Mouse (Mus musculus) hindbrain, embryonic 16.5 days (tissue): Measurements from ENCODE around the gene Gm5105. TPM values are rescaled to one million over a fixed set of nuclear protein-coding genes. Genes with fewer than 3 reads are reported as not detected.

Experiments
- ATAC-seq: fragments of 200-750 bp; cut with Nextera tagmentation; 2 replicates; pipeline ENCODE4 v1.8.0; 2017; ENCODE audit warnings: moderate TSS enrichment, moderate library complexity
- H3K27ac ChIP-seq: fragments of 300-500 bp; sonication (generic); 2 replicates; pipeline ENCODE4 v1.5.1; 2014; ENCODE audit warnings: low read depth, mild to moderate bottlenecking, control low read depth, low read length, moderate library complexity
- H3K27me3 ChIP-seq: fragments of 300-500 bp; sonication (generic); replicated peaks from 2 replicates; pipeline ENCODE4 v1.6.1; 2014; ENCODE audit warnings: low read length; ENCODE audit not compliant: control insufficient read depth, insufficient read depth
- H3K36me3 ChIP-seq: fragments of 300-500 bp; sonication (generic); 2 replicates; pipeline ENCODE4 v1.6.1; 2014; ENCODE audit warnings: mild to moderate bottlenecking, low read length, moderate library complexity, mixed read lengths; ENCODE audit not compliant: control insufficient read depth, insufficient read depth
- H3K4me1 ChIP-seq: fragments of 300-500 bp; sonication (generic); 2 replicates; pipeline ENCODE4 v1.6.1; 2014; ENCODE audit warnings: low read depth, low read length; ENCODE audit not compliant: control insufficient read depth, insufficient read depth
- H3K4me2 ChIP-seq: fragments of 300-500 bp; sonication (generic); 2 replicates; pipeline ENCODE4 v1.6.1; 2014; ENCODE audit warnings: mild to moderate bottlenecking, low read length, control low read depth, moderate library complexity
- H3K4me3 ChIP-seq: fragments of 300-500 bp; sonication (generic); 2 replicates; pipeline ENCODE4 v1.5.1; 2014; ENCODE audit warnings: mild to moderate bottlenecking, low read length, control low read depth, moderate library complexity
- H3K9ac ChIP-seq: fragments of 300-500 bp; sonication (generic); 2 replicates; pipeline ENCODE4 v1.6.1; 2014; ENCODE audit warnings: low read depth, mild to moderate bottlenecking, control low read depth, low read length, moderate library complexity
- H3K9me3 ChIP-seq: fragments of 300-500 bp; sonication (generic); 2 replicates; pipeline ENCODE4 v1.6.1; 2014; ENCODE audit warnings: mild to moderate bottlenecking, low read length, moderate library complexity; ENCODE audit not compliant: control insufficient read depth
- WGBS: fragments of 180-500 bp; shearing (Covaris S2); extraction: QIAGEN DNeasy Blood & Tissue Kit; methylation state at CpG from one replicate; pipeline ENCODE4 v1.1.7; 2014; 5-methylcytosine and 5-hydroxymethylcytosine counted together
- polyA plus RNA-seq: library from polyadenylated mRNA; unstranded; fragments of >200 nt; fragmentation: Nextera tagmentation; extraction: Ambion mirVana; gene quantifications from 2 replicates; pipeline ENCODE4 v1.2.1, GENCODE M21; 2015

Gm5105 gene
- polyA plus RNA-seq, 1 experiment from 2014 or later, result 0.20 TPM

- WGBS, result 92% methylated on average over 8 of the region's 8 CpGs
- no peak for ATAC-seq
These were observed 67.0 kb downstream of the Gm5105 start for GRCm38 (mm10) chr3:138000062-138000723.

DNA sequence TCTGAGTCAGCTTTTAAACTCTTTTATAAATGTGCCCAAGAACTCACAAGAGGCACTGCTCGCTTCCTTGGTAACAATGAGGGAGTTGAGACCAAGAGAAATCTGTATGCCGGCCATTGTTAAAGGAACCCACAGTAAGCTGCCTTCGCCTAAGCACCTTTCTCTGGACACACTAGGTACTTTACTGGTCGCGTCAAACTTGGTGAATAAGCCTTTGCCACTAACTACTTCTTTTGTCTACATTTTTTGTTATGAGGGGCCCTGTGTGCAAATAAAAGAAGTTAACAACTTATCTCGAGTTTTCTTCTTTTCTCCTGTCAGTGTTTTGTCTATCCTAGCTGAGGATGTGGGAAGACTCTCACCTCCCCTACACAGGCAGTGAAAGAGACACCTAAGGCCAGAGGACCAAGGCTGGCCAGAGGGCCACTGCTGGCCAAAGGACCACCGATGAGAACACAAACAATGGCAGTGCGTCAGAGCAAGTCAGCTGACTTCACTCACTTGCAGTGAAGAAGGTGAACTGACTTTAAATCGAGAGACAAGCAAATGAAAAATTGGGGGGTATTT, 67.9 kb downstream of the Gm5105 start:
- H3K4me2 ChIP-seq, result no peak overlapping the region
- ATAC-seq, result no peak

More at GRCm38 (mm10) chr3:138000062-138000723, 67.0 kb downstream of the Gm5105 start:
- peaks cover 2% of the 10 kb centered on the region for H3K9me3 ChIP-seq
- no peak overlapping the region for H3K4me2 ChIP-seq
- H3K27me3 ChIP-seq, result no peaks in the 10 kb centered on the region
- no peaks in the 10 kb centered on the region; the same call in 1 of the 2 replicates for H3K4me1 ChIP-seq
- H3K27ac ChIP-seq, result no peak overlapping the region
- H3K36me3 ChIP-seq, result no peaks in the 10 kb centered on the region
- no peak overlapping the region for H3K4me3 ChIP-seq
- no peak overlapping the region for H3K9ac ChIP-seq

More for the DNA sequence above, 67.9 kb downstream of the Gm5105 start:
- no peaks in the 10 kb centered on the region; the same call in 1 of the 2 replicates for H3K4me1 ChIP-seq
- H3K27me3 ChIP-seq, result no peaks in the 10 kb centered on the region
- H3K36me3 ChIP-seq, result no peaks in the 10 kb centered on the region
- H3K27ac ChIP-seq, result no peak overlapping the region
- H3K4me3 ChIP-seq, result no peak overlapping the region
- H3K9ac ChIP-seq, result no peak overlapping the region
- no peaks in the 10 kb centered on the region for H3K9me3 ChIP-seq
- WGBS, result 57% methylated on average over 9 of the region's 9 CpGs

Other genes with a start within 250 kb of the Gm5105 start
- 683 and 688 TPM in 2 replicates for gene H2afz, start 202.9 kb downstream of the Gm5105 start, polyA plus RNA-seq
- gene Dnajb14, start 199.7 kb downstream of the Gm5105 start, polyA plus RNA-seq, result 12.2 and 13.9 TPM in 2 replicates
- 132 and 135 TPM in 2 replicates for gene Lamtor3, start 148.9 kb downstream of the Gm5105 start, polyA plus RNA-seq
- gene Dapp1, start 85.8 kb downstream of the Gm5105 start, polyA plus RNA-seq, result 3.0 and 3.1 TPM in 2 replicates
- gene 1110002E22Rik, start 2.3 kb downstream of the Gm5105 start, polyA plus RNA-seq, result 0.06 and 0.40 TPM in 2 replicates
- gene Trmt10a, start 76.1 kb upstream of the Gm5105 start, polyA plus RNA-seq, result 6.4 and 7.9 TPM in 2 replicates
- 8.4 and 8.5 TPM in 2 replicates for gene Mttp, start 77.6 kb upstream of the Gm5105 start, polyA plus RNA-seq
- not detected in 2 replicates for gene 4930579F01Rik, start 126.4 kb upstream of the Gm5105 start, polyA plus RNA-seq
- 0.91 and 0.96 TPM in 2 replicates for gene Adh7, start 150.4 kb upstream of the Gm5105 start, polyA plus RNA-seq
- 1.4 and 1.7 TPM in 2 replicates for gene Adh1, start 193.6 kb upstream of the Gm5105 start, polyA plus RNA-seq
- gene Adh6a, start 245.9 kb upstream of the Gm5105 start, polyA plus RNA-seq, result not detected in 2 replicates